Mouse (Mus musculus): ENCODE results near the gene Trmt112. TPM values are rescaled to one million over a fixed set of nuclear protein-coding genes. Genes with fewer than 3 reads are reported as not detected.
A peak's percentile ranks its signal among the peaks of the same experiment; 100 is the strongest.

Trmt112 gene
- polyA plus RNA-seq, 1 experiment from 2014 or later = 130 TPM

GRCm38 (mm10) chr19:6933102-6933435 is 23.6 kb downstream of the Trmt112 start:
- Histone ChIP-seq H3K9ac (no peak overlapping the region), H3K36me3 (no peaks in the 10 kb centered on the region), H3K4me3 (replicated peaks) (0 out of 2 replicates have a peak overlapping the region, but pooled peaks have one; percentile 43), H3K27ac (no peak overlapping the region), H3K4me1 (peaks cover 10% of the 10 kb centered on the region), H3K27me3 (replicated peaks) (peaks cover 55% of the 10 kb centered on the region), H3K9me3 (no peaks in the 10 kb centered on the region), H3K4me2 (0 out of 2 replicates have a peak overlapping the region, but pooled peaks have one; percentile 85)
- ATAC-seq (ENCODE audit: insufficient read depth, low FRiP score, low read depth) = no peak
- WGBS = 39% methylated on average over 4 of the region's 4 CpGs

GRCm38 (mm10) chr19:6933436-6934194 is 24.1 kb downstream of the Trmt112 start:
- Histone ChIP-seq H3K27me3 (replicated peaks) (peaks cover 52% of the 10 kb centered on the region), H3K36me3 (no peaks in the 10 kb centered on the region), H3K9ac (peak overlapping the region; percentile 46), H3K4me1 (peaks cover 10% of the 10 kb centered on the region), H3K4me2 (peak overlapping the region; percentile 85), H3K4me3 (replicated peaks) (peak overlapping the region; percentile 43), H3K9me3 (no peaks in the 10 kb centered on the region), H3K27ac (no peak overlapping the region)
- WGBS = 5% methylated on average over 58 of the region's 58 CpGs
- peak; percentile 35; the same call in 1 of the 2 replicates for ATAC-seq (ENCODE audit: insufficient read depth, low FRiP score, low read depth)

GRCm38 (mm10) chr19:6934195-6934977 is 24.9 kb downstream of the Trmt112 start, which contains the start of gene Kcnk4:
Gene Kcnk4, minus strand, starts transcription at chr19:6934515.
- H3K27me3 ChIP-seq (replicated peaks) = peaks cover 52% of the 10 kb centered on the region
- H3K36me3 ChIP-seq = no peaks in the 10 kb centered on the region
- H3K4me1 ChIP-seq = peaks cover 10% of the 10 kb centered on the region
- H3K4me2 ChIP-seq = peak within 1 kb of the TSS; percentile 85
- no peaks in the 10 kb centered on the region for H3K9me3 ChIP-seq
- peak within 1 kb of the TSS; percentile 46 for H3K9ac ChIP-seq
- 11% methylated on average over 23 of the region's 23 CpGs for WGBS
- ATAC-seq (ENCODE audit: insufficient read depth, low FRiP score, low read depth) = no peak
- peak within 1 kb of the TSS; percentile 43 for H3K4me3 ChIP-seq (replicated peaks)
- no peak within 1 kb of the TSS for H3K27ac ChIP-seq

GRCm38 (mm10) chr19:6936299-6936698 is 26.8 kb downstream of the Trmt112 start:
- WGBS = 23% methylated on average over 3 of the region's 3 CpGs
- H3K36me3 ChIP-seq = no peaks in the 10 kb centered on the region
- H3K4me2 ChIP-seq = no peak overlapping the region
- no peak overlapping the region for H3K9ac ChIP-seq
- H3K4me1 ChIP-seq = peaks cover 22% of the 10 kb centered on the region
- no peak overlapping the region for H3K27ac ChIP-seq
- peaks cover 48% of the 10 kb centered on the region for H3K27me3 ChIP-seq (replicated peaks)
- no peaks in the 10 kb centered on the region for H3K9me3 ChIP-seq
- no peak for ATAC-seq (ENCODE audit: insufficient read depth, low FRiP score, low read depth)
- H3K4me3 ChIP-seq (replicated peaks) = no peak overlapping the region

GRCm38 (mm10) chr19:6937541-6938465 is 28.3 kb downstream of the Trmt112 start:
- no peak overlapping the region for H3K4me2 ChIP-seq
- H3K9ac ChIP-seq = no peak overlapping the region
- no peak for ATAC-seq (ENCODE audit: insufficient read depth, low FRiP score, low read depth)
- no peak overlapping the region for H3K27ac ChIP-seq
- H3K27me3 ChIP-seq (replicated peaks) = peaks cover 33% of the 10 kb centered on the region
- H3K9me3 ChIP-seq = no peaks in the 10 kb centered on the region
- H3K36me3 ChIP-seq = no peaks in the 10 kb centered on the region
- WGBS = 78% methylated on average over 16 of the region's 16 CpGs
- H3K4me3 ChIP-seq (replicated peaks) = no peak overlapping the region
- H3K4me1 ChIP-seq = peaks cover 26% of the 10 kb centered on the region

- Histone ChIP-seq H3K27me3 (replicated peaks) (peaks cover 18% of the 10 kb centered on the region), H3K9me3 (no peaks in the 10 kb centered on the region), H3K4me2 (no peak overlapping the region), H3K9ac (no peak overlapping the region), H3K4me1 (peaks cover 25% of the 10 kb centered on the region), H3K4me3 (replicated peaks) (no peak overlapping the region), H3K36me3 (no peaks in the 10 kb centered on the region), H3K27ac (no peak overlapping the region)
- WGBS = 85% methylated on average over 20 of the region's 20 CpGs
- no peak for ATAC-seq (ENCODE audit: insufficient read depth, low FRiP score, low read depth)
Observed at GRCm38 (mm10) chr19:6939106-6940002, 29.9 kb downstream of the Trmt112 start.

GRCm38 (mm10) chr19:6940396-6941351 is 31.2 kb downstream of the Trmt112 start:
- no peak for ATAC-seq (ENCODE audit: insufficient read depth, low FRiP score, low read depth)

GRCm38 (mm10) chr19:6941372-6942248 is 32.1 kb downstream of the Trmt112 start, which contains the start of gene Bad:
Gene Bad, plus strand, starts transcription at chr19:6941861.
- no peaks in the 10 kb centered on the region for H3K27me3 ChIP-seq (replicated peaks)
- H3K4me3 ChIP-seq (replicated peaks) = peak within 1 kb of the TSS; percentile 72
- H3K9me3 ChIP-seq = no peaks in the 10 kb centered on the region
- peak within 1 kb of the TSS; percentile 88 for H3K9ac ChIP-seq
- WGBS = 0% methylated on average over 83 of the region's 83 CpGs
- H3K4me1 ChIP-seq = peaks cover 24% of the 10 kb centered on the region
- H3K4me2 ChIP-seq = peak within 1 kb of the TSS; percentile 98
- peak within 1 kb of the TSS; percentile 98 for H3K27ac ChIP-seq
- ATAC-seq (ENCODE audit: insufficient read depth, low FRiP score, low read depth) = peak; percentile 73
- no peaks in the 10 kb centered on the region for H3K36me3 ChIP-seq

More at GRCm38 (mm10) chr19:6940396-6941351, 31.2 kb downstream of the Trmt112 start:
- Histone ChIP-seq H3K9me3 (no peaks in the 10 kb centered on the region), H3K4me3 (replicated peaks) (peak overlapping the region; percentile 72), H3K9ac (peak overlapping the region; percentile 88), H3K4me2 (peak overlapping the region; percentile 98), H3K27ac (peak overlapping the region; percentile 98), H3K4me1 (peaks cover 24% of the 10 kb centered on the region), H3K36me3 (no peaks in the 10 kb centered on the region), H3K27me3 (replicated peaks) (0 out of 2 replicates have a peak, but pooled peaks cover 6% of the 10 kb centered on the region)
- WGBS = 19% methylated on average over 29 of the region's 29 CpGs

GRCm38 (mm10) chr19:6942249-6942691 is 32.8 kb downstream of the Trmt112 start, which contains the start of gene Gpr137:
Gene Gpr137, minus strand, starts transcription at chr19:6942480.
- peak within 1 kb of the TSS; percentile 88 for H3K9ac ChIP-seq
- H3K27me3 ChIP-seq (replicated peaks) = no peaks in the 10 kb centered on the region
- peak within 1 kb of the TSS; percentile 98 for H3K27ac ChIP-seq
- under 1% methylated on average over 27 of the region's 27 CpGs for WGBS
- no peaks in the 10 kb centered on the region for H3K9me3 ChIP-seq
- peak within 1 kb of the TSS; percentile 98 for H3K4me2 ChIP-seq
- peak; percentile 91 for ATAC-seq (ENCODE audit: insufficient read depth, low FRiP score, low read depth)
- peaks cover 26% of the 10 kb centered on the region for H3K4me1 ChIP-seq
- no peaks in the 10 kb centered on the region for H3K36me3 ChIP-seq
- peak within 1 kb of the TSS; percentile 72 for H3K4me3 ChIP-seq (replicated peaks)

Data from stomach, embryonic 15.5 days (tissue).